Mouse (Mus musculus): ENCODE measurements at regions not wholly inside any gene's neighbourhood (a gene's known extent, or its start where the extent isn't known, plus 50 kb on each side); places are given as distances from the start of the nearest gene placed in this dataset.

DNA sequence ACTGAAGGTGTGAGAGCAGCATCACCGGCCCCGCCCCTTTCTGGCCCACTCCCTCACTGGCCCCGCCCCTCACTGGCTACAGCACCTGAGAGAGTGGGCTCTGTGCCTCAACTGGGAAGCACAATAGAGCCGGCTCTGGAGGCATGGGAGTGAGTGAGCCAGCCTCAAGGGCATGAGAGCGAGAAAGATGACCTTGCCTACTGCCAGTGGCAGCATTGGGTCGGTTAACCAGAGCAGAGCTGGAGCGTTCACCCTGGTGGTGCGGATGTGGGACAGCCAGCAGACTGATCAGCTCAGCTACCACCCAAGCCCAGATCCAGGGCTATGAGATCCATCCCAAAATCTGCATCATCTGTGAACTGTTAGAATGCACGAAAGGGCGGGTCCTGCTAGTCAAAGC is 304.7 kb upstream of the Hs6st1 start:
- TF ChIP-seq POLR2A (IDR thresholded peaks at IDR 0.05; ENCODE audit: insufficient read depth, low read length) = no peak
- TF ChIP-seq CTCF (IDR thresholded peaks at IDR 0.05; ENCODE audit: low read depth, low read length) = no peak

Measured in ES-Bruce4 (cell line).